Mouse (Mus musculus): ENCODE measurements around the gene Krt36. TPM values are rescaled to one million over a fixed set of nuclear protein-coding genes. Genes with fewer than 3 reads are reported as not detected.

Krt36 gene
- polyA plus RNA-seq, 1 experiment from 2014 or later = 0.30 TPM

DNA sequence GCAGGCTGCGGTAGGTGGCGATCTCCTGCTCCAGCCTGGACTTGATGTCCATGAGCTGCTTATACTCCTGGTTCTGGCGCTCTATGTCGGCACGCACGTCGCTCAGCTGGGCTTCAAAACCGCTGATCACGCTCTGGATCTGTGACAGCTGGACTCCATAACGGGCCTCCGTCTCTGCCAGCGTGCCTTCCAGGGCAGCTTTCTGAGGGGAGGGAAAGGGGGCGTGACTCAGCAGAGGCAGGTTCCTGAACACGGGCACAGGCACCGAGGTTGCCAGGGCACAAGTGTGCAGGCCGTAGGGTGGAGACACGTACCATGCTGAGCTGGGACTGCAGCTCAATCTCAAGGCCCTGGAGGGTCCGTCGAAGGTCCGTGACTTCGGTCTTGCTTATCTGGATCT lies 35.5 kb upstream of the Krt36 start:
- H3K4me3 ChIP-seq (ENCODE audit: low read depth, low read length) = no peak overlapping the region
- H3K9me3 ChIP-seq (ENCODE audit: control insufficient read depth, low read length) = no peaks in the 10 kb centered on the region
- 62% methylated on average over 21 of the region's 21 CpGs for WGBS
- no peak overlapping the region for H3K9ac ChIP-seq (ENCODE audit: low read length)
- no peaks in the 10 kb centered on the region for H3K36me3 ChIP-seq (ENCODE audit: control insufficient read depth, insufficient read depth, low read length)
- H3K4me2 ChIP-seq (replicated peaks; ENCODE audit: low read depth) = no peak overlapping the region; the same call in 1 of the 2 replicates
- no peak for TF ChIP-seq EP300 (optimal IDR thresholded peaks at IDR 0.05)
- TF ChIP-seq CTCF (IDR thresholded peaks at IDR 0.05; ENCODE audit: low read depth) = 0 out of 2 replicates have a peak, but pooled peaks have one; percentile 2
- DNase-seq (ENCODE audit: low spot score) = peak; percentile 44
- no peaks in the 10 kb centered on the region for H3K27me3 ChIP-seq (ENCODE audit: control insufficient read depth, insufficient read depth, low read length)
- peak overlapping the region; percentile 49; the same call in 1 of the 2 replicates for H3K27ac ChIP-seq (replicated peaks)
- H3K4me1 ChIP-seq (replicated peaks; ENCODE audit: control insufficient read depth, insufficient read depth) = 0 out of 2 replicates have a peak, but pooled peaks cover 3% of the 10 kb centered on the region
- ATAC-seq (ENCODE audit: low FRiP score, low TSS enrichment) = no peak

DNA sequence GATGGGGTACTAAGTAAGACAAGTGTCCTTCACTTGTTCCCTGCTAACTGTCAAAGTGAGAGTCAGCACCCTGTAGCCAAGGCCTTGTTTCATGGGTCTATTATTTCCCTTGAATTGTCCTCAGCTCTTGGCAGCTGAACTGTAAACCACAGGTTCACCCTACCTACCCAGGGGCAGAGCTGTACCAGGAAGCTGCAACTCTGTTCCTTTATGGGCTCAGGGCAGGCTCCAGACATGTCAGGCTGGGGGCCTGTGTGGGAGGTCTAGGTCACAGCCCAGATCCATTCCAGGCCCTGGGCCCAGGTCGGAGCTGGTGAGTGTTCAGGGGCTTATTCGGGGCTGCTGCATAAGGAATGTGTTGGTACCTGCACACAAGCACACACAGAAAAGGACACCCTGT lies 34.0 kb upstream of the Krt36 start:
- Histone ChIP-seq H3K36me3 (ENCODE audit: control insufficient read depth, insufficient read depth, low read length) (no peaks in the 10 kb centered on the region), H3K4me2 (replicated peaks; ENCODE audit: low read depth) (no peak overlapping the region), H3K27ac (replicated peaks) (peak overlapping the region; percentile 70), H3K9me3 (ENCODE audit: control insufficient read depth, low read length) (no peaks in the 10 kb centered on the region), H3K27me3 (ENCODE audit: control insufficient read depth, insufficient read depth, low read length) (no peaks in the 10 kb centered on the region), H3K4me3 (ENCODE audit: low read depth, low read length) (no peak overlapping the region), H3K4me1 (replicated peaks; ENCODE audit: control insufficient read depth, insufficient read depth) (0 out of 2 replicates have a peak, but pooled peaks cover 3% of the 10 kb centered on the region), H3K9ac (ENCODE audit: low read length) (no peak overlapping the region)
- WGBS = 40% methylated on average over 2 of the region's 2 CpGs
- TF ChIP-seq EP300 (optimal IDR thresholded peaks at IDR 0.05) (no peak), CTCF (IDR thresholded peaks at IDR 0.05; ENCODE audit: low read depth) (no peak)
- ATAC-seq (ENCODE audit: low FRiP score, low TSS enrichment) (peak; percentile 73), DNase-seq (ENCODE audit: low spot score) (peak; percentile 59)

DNA sequence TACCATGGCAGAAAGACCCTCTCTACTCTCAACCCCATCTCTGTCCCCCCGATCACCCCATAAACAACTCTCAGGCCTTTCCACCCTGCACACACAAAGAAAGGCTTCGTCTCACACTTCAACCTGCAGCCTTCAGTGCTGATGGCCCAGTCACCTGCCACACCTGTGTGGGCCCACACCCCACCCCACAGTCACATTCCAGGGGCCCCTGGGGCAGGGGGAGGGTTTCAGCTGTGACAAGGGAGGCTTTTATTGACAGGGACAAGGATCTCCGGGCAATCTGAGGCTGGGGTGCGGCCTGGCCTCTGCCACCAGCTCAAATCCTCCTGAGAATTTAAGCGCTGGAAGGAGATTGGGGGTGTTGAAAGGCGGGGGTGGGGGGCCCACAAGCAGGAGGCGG lies 33.4 kb upstream of the Krt36 start:
- peak; percentile 60 for ATAC-seq (ENCODE audit: low FRiP score, low TSS enrichment)
- Histone ChIP-seq H3K27ac (replicated peaks) (peak overlapping the region; percentile 70), H3K36me3 (ENCODE audit: control insufficient read depth, insufficient read depth, low read length) (no peaks in the 10 kb centered on the region), H3K27me3 (ENCODE audit: control insufficient read depth, insufficient read depth, low read length) (no peaks in the 10 kb centered on the region), H3K4me2 (replicated peaks; ENCODE audit: low read depth) (no peak overlapping the region), H3K9me3 (ENCODE audit: control insufficient read depth, low read length) (no peaks in the 10 kb centered on the region), H3K4me3 (ENCODE audit: low read depth, low read length) (no peak overlapping the region), H3K4me1 (replicated peaks; ENCODE audit: control insufficient read depth, insufficient read depth) (0 out of 2 replicates have a peak, but pooled peaks cover 3% of the 10 kb centered on the region), H3K9ac (ENCODE audit: low read length) (no peak overlapping the region)
- WGBS = 46% methylated on average over 7 of the region's 7 CpGs
- TF ChIP-seq CTCF (IDR thresholded peaks at IDR 0.05; ENCODE audit: low read depth) (no peak), EP300 (optimal IDR thresholded peaks at IDR 0.05) (no peak)
- DNase-seq (ENCODE audit: low spot score) = peak; percentile 83

DNA sequence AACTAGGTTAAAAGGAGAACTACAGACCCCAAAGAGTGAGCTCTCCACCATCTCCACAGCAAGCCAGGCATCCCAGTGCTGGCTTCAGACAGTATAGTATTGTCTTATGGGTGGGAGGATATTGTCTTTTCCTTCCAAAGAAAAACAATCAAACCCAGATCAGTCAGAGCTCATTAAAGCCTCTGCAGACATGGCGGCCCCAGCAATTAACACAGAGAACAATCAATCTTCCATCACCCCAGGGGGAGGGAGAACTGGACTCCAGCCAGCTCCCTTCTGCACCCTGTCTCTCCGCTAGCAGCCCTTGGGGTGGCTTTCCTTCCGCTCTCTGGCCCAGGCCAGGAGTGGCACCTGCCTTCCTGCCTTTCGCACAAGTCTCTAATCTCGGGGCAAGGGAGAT lies 32.3 kb upstream of the Krt36 start:
- no peak overlapping the region for H3K9ac ChIP-seq (ENCODE audit: low read length)
- H3K4me2 ChIP-seq (replicated peaks; ENCODE audit: low read depth) = no peak overlapping the region
- H3K9me3 ChIP-seq (ENCODE audit: control insufficient read depth, low read length) = no peaks in the 10 kb centered on the region
- 0 out of 2 replicates have a peak, but pooled peaks cover 3% of the 10 kb centered on the region for H3K4me1 ChIP-seq (replicated peaks; ENCODE audit: control insufficient read depth, insufficient read depth)
- 34% methylated on average over 5 of the region's 5 CpGs for WGBS
- peak; percentile 63 for DNase-seq (ENCODE audit: low spot score)
- TF ChIP-seq CTCF (IDR thresholded peaks at IDR 0.05; ENCODE audit: low read depth) (no peak), EP300 (optimal IDR thresholded peaks at IDR 0.05) (no peak)
- H3K4me3 ChIP-seq (ENCODE audit: low read depth, low read length) = no peak overlapping the region
- no peaks in the 10 kb centered on the region for H3K27me3 ChIP-seq (ENCODE audit: control insufficient read depth, insufficient read depth, low read length)
- no peaks in the 10 kb centered on the region for H3K36me3 ChIP-seq (ENCODE audit: control insufficient read depth, insufficient read depth, low read length)
- H3K27ac ChIP-seq (replicated peaks) = no peak overlapping the region
- no peak for ATAC-seq (ENCODE audit: low FRiP score, low TSS enrichment)

DNA sequence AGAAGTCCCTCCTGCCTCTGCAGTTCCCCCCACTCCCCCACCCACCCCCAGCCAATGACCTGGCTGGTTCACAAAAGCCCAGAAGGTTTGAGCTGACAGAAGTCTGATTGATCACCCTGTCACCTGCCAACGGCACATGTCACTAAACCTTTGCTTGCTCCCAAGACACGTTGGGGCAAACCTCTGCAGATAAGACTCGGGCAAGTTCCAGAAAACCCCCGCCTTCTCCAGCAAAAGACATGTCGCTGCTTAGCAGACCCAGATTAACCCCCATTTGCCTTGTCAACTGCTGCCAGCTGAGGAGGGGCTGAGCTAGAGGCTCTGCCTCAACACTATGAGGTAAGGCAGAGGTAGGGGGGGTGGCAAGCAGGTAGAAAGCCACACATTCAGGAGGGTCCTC lies 31.1 kb upstream of the Krt36 start:
- Histone ChIP-seq H3K4me3 (ENCODE audit: low read depth, low read length) (no peak overlapping the region), H3K36me3 (ENCODE audit: control insufficient read depth, insufficient read depth, low read length) (no peaks in the 10 kb centered on the region), H3K4me2 (replicated peaks; ENCODE audit: low read depth) (no peak overlapping the region), H3K27ac (replicated peaks) (peak overlapping the region; percentile 53), H3K9ac (ENCODE audit: low read length) (no peak overlapping the region), H3K27me3 (ENCODE audit: control insufficient read depth, insufficient read depth, low read length) (no peaks in the 10 kb centered on the region), H3K9me3 (ENCODE audit: control insufficient read depth, low read length) (no peaks in the 10 kb centered on the region), H3K4me1 (replicated peaks; ENCODE audit: control insufficient read depth, insufficient read depth) (0 out of 2 replicates have a peak, but pooled peaks cover 3% of the 10 kb centered on the region)
- DNase-seq (ENCODE audit: low spot score) (peak; percentile 23), ATAC-seq (ENCODE audit: low FRiP score, low TSS enrichment) (no peak)
- WGBS = 21% methylated on average over 5 of the region's 5 CpGs
- TF ChIP-seq EP300 (optimal IDR thresholded peaks at IDR 0.05) = no peak

DNA sequence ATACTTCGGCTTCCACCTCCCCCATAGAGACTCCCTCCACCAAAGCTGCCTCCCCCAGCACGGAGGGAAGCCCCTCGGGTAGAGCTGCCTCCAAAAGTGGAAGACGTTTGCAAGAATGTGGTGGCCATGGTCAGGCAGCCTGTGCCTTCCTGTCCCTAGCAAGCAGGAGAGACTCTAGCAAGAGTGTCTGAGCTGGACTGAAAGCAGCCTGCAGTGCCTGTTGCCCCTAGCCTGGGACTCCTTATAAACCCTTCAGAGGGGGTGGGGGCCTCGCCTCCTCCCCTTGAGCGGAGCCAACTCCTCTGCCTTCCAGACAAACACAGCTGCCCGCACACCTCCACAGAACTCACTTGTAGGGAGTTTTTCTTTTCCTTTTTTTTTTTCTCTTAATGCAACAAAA lies 30.3 kb upstream of the Krt36 start, which contains the start of gene Krt15:
Gene Krt15, minus strand, starts transcription at position 198 of the 400 bp plus-strand sequence.
- H3K27ac ChIP-seq (replicated peaks) = peak within 1 kb of the TSS; percentile 53
- peak within 1 kb of the TSS; percentile 28 for H3K4me3 ChIP-seq (ENCODE audit: low read depth, low read length)
- WGBS = 49% methylated on average over 7 of the region's 7 CpGs
- H3K36me3 ChIP-seq (ENCODE audit: control insufficient read depth, insufficient read depth, low read length) = no peaks in the 10 kb centered on the region
- no peaks in the 10 kb centered on the region for H3K27me3 ChIP-seq (ENCODE audit: control insufficient read depth, insufficient read depth, low read length)
- TF ChIP-seq CTCF (IDR thresholded peaks at IDR 0.05; ENCODE audit: low read depth) (no peak), EP300 (optimal IDR thresholded peaks at IDR 0.05) (no peak)
- no peak for ATAC-seq (ENCODE audit: low FRiP score, low TSS enrichment)
- H3K4me2 ChIP-seq (replicated peaks; ENCODE audit: low read depth) = peak within 1 kb of the TSS; percentile 20
- H3K9ac ChIP-seq (ENCODE audit: low read length) = peak within 1 kb of the TSS; percentile 43
- DNase-seq (ENCODE audit: low spot score) = peak; percentile 30
- 0 out of 2 replicates have a peak, but pooled peaks cover 3% of the 10 kb centered on the region for H3K4me1 ChIP-seq (replicated peaks; ENCODE audit: control insufficient read depth, insufficient read depth)
- H3K9me3 ChIP-seq (ENCODE audit: control insufficient read depth, low read length) = no peaks in the 10 kb centered on the region

Measured in stomach, postnatal 0 days (tissue).